Mouse (Mus musculus) brain, embryonic 14.5 days (tissue): ENCODE results near the gene Zfp316.

ENCODE experiments used
- CTCF ChIP-seq: fragments of 200-500 bp; IDR thresholded peaks from 2 replicates; pipeline ENCODE4 v1.5.1; 2012; ENCODE audit warnings: inconsistent platforms, mild to moderate bottlenecking, moderate library complexity, borderline replicate concordance; ENCODE audit not compliant: insufficient read depth, insufficient read length; ENCODE audit errors: extremely low read depth
- POLR2A ChIP-seq: fragments of 200-500 bp; IDR thresholded peaks from 2 replicates; pipeline ENCODE4 v1.6.1; 2012; ENCODE audit warnings: mild to moderate bottlenecking, inconsistent platforms, borderline replicate concordance; ENCODE audit not compliant: poor library complexity, insufficient read depth, insufficient read length, severe bottlenecking; ENCODE audit errors: extremely low read depth

GRCm38 (mm10) chr5:143309916-143310315 is 40.1 kb upstream of the Zfp316 start:
- TF ChIP-seq POLR2A = no peak
- no peak for TF ChIP-seq CTCF
